Mouse (Mus musculus) neural tube, embryonic 13.5 days (tissue): ENCODE data around the gene Nmur1. TPM values are rescaled to one million over a fixed set of nuclear protein-coding genes. Genes with fewer than 3 reads are reported as not detected.
A peak's percentile ranks its signal among the peaks of the same experiment; 100 is the strongest.

Experiments used
- ATAC-seq: fragments of 200-750 bp; cut with Nextera tagmentation; 2 replicates; pipeline ENCODE4 v1.8.0; 2017; ENCODE audit warnings: low read depth, mild to moderate bottlenecking, moderate TSS enrichment, moderate library complexity
- H3K27ac ChIP-seq: fragments of 300-500 bp; sonication (generic); replicated peaks from 2 replicates; pipeline ENCODE4 v1.5.1; 2015; ENCODE audit warnings: moderate library complexity, mild to moderate bottlenecking, inconsistent platforms
- H3K27me3 ChIP-seq: fragments of 300-500 bp; sonication (generic); 2 replicates; pipeline ENCODE4 v1.6.1; 2015; ENCODE audit warnings: mild to moderate bottlenecking, inconsistent platforms
- H3K36me3 ChIP-seq: fragments of 300-500 bp; sonication (generic); 2 replicates; pipeline ENCODE4 v1.6.1; 2015; ENCODE audit warnings: mild to moderate bottlenecking, inconsistent platforms
- H3K4me1 ChIP-seq: fragments of 300-500 bp; sonication (generic); replicated peaks from 2 replicates; pipeline ENCODE4 v1.6.1; 2015; ENCODE audit warnings: inconsistent platforms
- H3K4me2 ChIP-seq: fragments of 300-500 bp; sonication (generic); 2 replicates; pipeline ENCODE4 v1.6.1; 2015; ENCODE audit warnings: inconsistent platforms, mild to moderate bottlenecking, moderate library complexity
- H3K4me3 ChIP-seq: fragments of 300-500 bp; sonication (generic); 2 replicates; pipeline ENCODE4 v1.5.1; 2015; ENCODE audit warnings: mild to moderate bottlenecking, inconsistent platforms
- H3K9ac ChIP-seq: fragments of 300-500 bp; sonication (generic); 2 replicates; pipeline ENCODE4 v1.6.1; 2015; ENCODE audit warnings: moderate library complexity, mild to moderate bottlenecking, inconsistent platforms
- H3K9me3 ChIP-seq: fragments of 300-500 bp; sonication (generic); 2 replicates; pipeline ENCODE4 v1.6.1; 2016; ENCODE audit warnings: inconsistent platforms
- WGBS: fragments of 180-500 bp; shearing (Covaris S2); methylation state at CpG from one replicate; pipeline ENCODE4 v1.1.7; 2015; 5-methylcytosine and 5-hydroxymethylcytosine counted together
- polyA plus RNA-seq: library from polyadenylated mRNA; unstranded; fragments of >200 nt; fragmentation: Nextera tagmentation; extraction: Ambion mirVana; gene quantifications from 2 replicates; pipeline ENCODE4 v1.2.1, GENCODE M21; 2015

Nmur1 gene
- polyA plus RNA-seq, 1 experiment from 2014 or later, result 0.49 TPM

DNA sequence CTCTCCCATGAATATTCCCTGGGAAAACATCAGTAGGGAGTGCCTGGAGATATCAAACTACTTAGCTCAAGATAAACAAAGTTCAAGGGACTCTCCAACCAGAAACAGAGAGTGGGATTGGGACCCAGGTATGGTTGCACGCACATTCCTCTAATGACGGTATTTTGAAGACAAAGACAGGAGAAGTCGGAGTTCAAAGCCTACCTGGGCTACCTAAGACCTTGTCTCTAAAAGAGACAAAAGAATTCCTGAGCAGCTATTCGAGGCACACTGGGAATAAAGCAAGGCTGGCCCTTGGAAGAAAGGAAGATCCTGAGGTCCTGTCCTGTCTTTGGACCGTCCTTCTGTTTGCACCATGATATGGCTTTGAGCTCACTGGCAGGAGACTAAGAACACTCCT lies 26.7 kb upstream of the Nmur1 start:
- no peak for ATAC-seq
- H3K36me3 ChIP-seq, result no peaks in the 10 kb centered on the region
- no peak overlapping the region for H3K4me3 ChIP-seq
- H3K4me1 ChIP-seq, result peaks cover 8% of the 10 kb centered on the region
- H3K9me3 ChIP-seq, result no peaks in the 10 kb centered on the region
- WGBS, result 70% methylated on average over 5 of the region's 5 CpGs
- no peak overlapping the region for H3K27ac ChIP-seq
- no peaks in the 10 kb centered on the region for H3K27me3 ChIP-seq
- no peak overlapping the region for H3K9ac ChIP-seq
- H3K4me2 ChIP-seq, result no peak overlapping the region

DNA sequence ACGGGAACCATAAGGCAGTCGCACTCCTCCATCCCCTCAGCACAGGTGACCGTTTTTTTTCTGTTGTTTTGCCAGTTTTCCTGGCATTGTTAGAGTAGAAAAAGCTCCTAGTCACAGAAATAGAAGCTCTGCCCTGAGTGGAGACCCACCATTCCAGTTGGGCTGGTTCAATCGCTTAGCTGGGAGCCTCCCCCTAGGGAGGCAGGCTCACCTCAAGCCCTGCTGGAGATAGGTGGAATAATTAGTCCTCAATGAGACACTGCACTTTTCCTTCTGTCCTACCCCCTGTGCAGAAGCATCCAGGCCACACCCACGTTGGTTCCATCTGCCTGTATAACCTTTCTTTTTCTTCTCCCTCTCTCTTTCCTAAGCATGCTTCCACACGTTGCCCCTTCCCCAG lies 23.9 kb upstream of the Nmur1 start:
- H3K4me1 ChIP-seq, result peaks cover 12% of the 10 kb centered on the region
- H3K36me3 ChIP-seq, result no peaks in the 10 kb centered on the region
- ATAC-seq, result no peak
- H3K27ac ChIP-seq, result no peak overlapping the region
- H3K9ac ChIP-seq, result no peak overlapping the region
- no peak overlapping the region for H3K4me3 ChIP-seq
- H3K27me3 ChIP-seq, result no peaks in the 10 kb centered on the region
- no peaks in the 10 kb centered on the region for H3K9me3 ChIP-seq
- 57% methylated on average over 6 of the region's 6 CpGs for WGBS
- H3K4me2 ChIP-seq, result no peak overlapping the region

DNA sequence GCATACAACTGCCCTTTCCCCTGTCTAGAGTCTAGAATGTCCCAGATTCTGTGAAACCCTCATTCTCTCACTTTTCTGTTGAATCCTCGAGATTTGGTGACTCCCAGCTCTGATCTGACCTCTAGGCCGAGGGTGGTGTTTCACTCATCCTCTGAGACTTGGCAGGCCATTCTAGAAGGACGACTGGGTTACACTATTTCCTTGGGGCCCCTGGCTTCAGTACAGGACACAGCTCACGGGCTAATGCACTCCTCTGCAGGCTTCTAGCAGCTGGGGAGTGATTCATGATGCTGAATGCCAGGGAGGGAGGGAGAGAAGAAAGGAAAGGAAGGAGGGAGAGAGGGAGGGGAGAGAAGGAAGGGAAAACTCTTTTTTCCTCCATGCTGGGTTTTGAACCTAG lies 22.2 kb upstream of the Nmur1 start:
- H3K27ac ChIP-seq, result peak overlapping the region; percentile 33; the same call in 1 of the 2 replicates
- no peak overlapping the region for H3K4me2 ChIP-seq
- H3K4me3 ChIP-seq, result no peak overlapping the region
- peaks cover 21% of the 10 kb centered on the region for H3K4me1 ChIP-seq
- no peaks in the 10 kb centered on the region for H3K36me3 ChIP-seq
- no peaks in the 10 kb centered on the region for H3K9me3 ChIP-seq
- H3K27me3 ChIP-seq, result no peaks in the 10 kb centered on the region
- 20% methylated on average over 4 of the region's 4 CpGs for WGBS
- ATAC-seq, result no peak
- H3K9ac ChIP-seq, result no peak overlapping the region

DNA sequence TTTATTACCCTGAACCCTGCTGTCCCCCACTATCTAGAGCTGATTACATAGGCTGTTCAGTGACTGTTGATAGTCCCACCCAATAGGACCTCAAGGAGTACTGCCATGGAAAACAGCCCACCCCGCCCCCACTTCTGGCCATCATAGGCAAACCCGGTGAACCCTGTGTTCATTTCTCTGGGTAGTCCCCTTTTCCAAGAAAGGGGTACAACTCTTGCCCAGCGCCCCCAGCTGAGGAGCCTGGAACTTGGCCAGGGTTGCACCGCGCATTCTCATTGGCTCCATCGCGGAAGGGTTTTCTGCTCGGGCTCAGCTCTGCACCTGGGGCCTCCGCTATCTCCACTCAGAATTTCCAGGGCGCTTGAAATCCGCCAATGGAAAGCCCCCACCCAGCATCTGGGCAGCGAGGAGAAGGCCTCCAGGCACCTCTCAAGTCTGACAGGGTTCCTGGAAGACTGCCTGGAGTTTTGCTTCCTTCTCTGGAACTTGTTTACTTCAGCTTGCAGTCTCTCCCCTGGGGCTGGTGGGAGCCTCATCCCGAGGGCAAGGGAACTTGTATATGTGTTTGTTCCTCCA lies 21.7 kb upstream of the Nmur1 start:
- Histone ChIP-seq H3K9me3 (no peaks in the 10 kb centered on the region), H3K4me1 (peaks cover 27% of the 10 kb centered on the region), H3K9ac (no peak overlapping the region), H3K27ac (peak overlapping the region; percentile 54; the same call in 1 of the 2 replicates), H3K27me3 (no peaks in the 10 kb centered on the region), H3K36me3 (no peaks in the 10 kb centered on the region), H3K4me3 (no peak overlapping the region), H3K4me2 (no peak overlapping the region)
- ATAC-seq, result 0 out of 2 replicates have a peak, but pooled peaks have one; percentile 20
- WGBS, result 48% methylated on average over 13 of the region's 13 CpGs

DNA sequence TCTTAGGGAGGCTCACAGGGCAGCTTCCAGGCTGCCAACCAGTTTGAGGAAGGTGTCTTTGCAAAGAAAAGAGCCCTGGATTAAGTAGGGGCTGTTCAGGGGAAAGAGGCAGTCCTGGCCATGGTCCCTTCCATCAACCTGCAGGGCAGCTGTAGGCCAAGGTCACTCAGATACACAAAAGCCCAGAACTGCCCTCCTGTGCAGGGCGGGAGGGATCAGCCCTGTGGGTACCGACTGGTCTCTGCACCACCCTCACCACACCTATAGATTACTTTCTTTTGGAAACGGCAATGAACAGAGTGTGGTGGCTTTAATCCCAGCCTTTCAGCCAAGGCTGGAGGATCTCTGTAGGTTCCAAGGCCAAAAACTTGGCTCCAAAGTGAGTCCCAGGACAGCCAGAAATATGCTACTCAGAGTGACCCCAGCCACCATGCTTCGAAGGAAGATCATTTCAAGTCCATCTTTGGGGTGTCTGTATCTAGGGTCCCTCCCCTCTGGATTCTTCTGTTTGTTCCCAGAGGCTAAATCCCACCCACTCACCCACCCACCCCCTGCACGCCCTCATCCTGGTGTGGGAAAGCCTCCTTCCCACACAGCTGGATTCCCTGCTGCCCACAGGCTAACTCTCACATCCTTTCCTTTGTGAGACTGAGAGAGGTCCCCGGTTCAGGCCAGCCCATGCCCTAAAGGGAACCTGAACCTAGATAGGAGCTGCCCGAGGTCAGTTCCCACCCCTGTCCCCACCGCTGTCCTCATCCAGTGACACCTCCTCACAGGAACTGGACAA lies 17.6 kb upstream of the Nmur1 start:
- no peak for ATAC-seq
- H3K4me2 ChIP-seq, result peak overlapping the region; percentile 78
- H3K27me3 ChIP-seq, result no peaks in the 10 kb centered on the region
- peaks cover 64% of the 10 kb centered on the region for H3K4me1 ChIP-seq
- no peaks in the 10 kb centered on the region for H3K36me3 ChIP-seq
- H3K9me3 ChIP-seq, result no peaks in the 10 kb centered on the region
- H3K27ac ChIP-seq, result peak overlapping the region; percentile 99
- 56% methylated on average over 8 of the region's 8 CpGs for WGBS
- peak overlapping the region; percentile 90 for H3K9ac ChIP-seq
- peak overlapping the region; percentile 44 for H3K4me3 ChIP-seq

DNA sequence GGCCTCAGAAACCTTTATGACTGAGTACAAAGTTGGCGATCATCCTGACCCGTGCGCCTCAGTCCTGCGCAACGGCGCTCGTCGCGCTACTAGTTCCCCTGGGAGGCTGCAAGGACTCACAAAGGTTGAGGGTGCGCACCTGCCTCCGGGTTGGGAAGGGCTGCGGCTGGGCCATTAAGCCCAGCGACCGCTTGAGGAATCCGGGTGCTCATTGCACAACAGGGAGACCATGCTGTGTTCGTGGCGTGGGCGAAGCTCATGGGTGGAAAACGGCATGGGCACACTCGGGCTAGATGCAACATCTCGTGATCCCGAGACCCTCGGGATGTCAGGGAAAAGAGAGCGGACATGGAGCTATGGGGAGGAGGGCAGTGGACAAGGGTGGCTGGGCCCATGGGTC lies 16.8 kb upstream of the Nmur1 start:
- ATAC-seq, result peak; percentile 25

DNA sequence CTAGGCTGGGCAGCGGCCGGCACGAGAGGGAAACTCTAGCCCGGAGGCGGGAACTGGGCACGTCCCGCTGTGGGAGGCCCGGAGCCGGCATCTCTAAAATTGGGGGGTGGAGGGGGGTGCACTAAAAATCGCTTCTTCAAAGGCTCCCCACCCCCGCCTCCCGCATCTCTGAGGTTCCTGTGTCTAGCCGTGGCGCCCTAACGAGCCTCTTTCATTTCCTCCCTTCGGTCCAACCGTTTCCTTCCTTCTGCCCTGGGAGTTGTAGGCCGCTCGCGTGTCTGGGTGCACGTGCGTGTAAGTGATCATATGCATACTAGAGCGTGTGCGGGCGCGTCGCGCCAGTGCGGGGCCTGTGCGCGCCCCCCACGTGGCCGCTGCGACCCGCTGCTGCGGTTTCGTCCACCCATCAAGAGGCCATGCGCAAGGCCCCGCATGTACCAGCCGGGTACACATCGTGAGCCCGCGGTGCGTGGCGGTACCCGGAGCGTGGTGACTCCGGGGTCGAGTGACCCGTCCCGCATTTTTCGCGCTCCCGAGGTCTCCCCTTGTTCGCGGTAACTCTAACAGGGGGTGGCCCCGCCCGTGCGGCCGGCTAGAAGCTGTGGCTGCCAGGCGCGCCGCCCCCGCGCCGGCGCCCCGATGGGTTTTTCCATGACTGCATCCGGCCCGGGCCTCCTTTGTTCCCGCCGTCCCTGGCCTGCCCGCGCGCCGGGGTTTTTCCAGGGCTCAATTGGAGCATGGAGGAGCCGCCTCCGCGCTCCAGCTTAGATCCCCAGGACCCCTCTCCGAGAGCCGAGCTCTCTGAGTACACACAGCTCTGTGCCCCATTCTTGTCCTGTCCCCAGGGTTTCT lies 16.2 kb upstream of the Nmur1 start:
- Histone ChIP-seq H3K9ac (peak overlapping the region; percentile 90), H3K27me3 (no peaks in the 10 kb centered on the region), H3K36me3 (no peaks in the 10 kb centered on the region), H3K9me3 (no peaks in the 10 kb centered on the region), H3K27ac (peak overlapping the region; percentile 99), H3K4me3 (peak overlapping the region; percentile 44), H3K4me1 (peaks cover 66% of the 10 kb centered on the region), H3K4me2 (peak overlapping the region; percentile 78)
- WGBS, result under 1% methylated on average over 78 of the region's 81 CpGs
- ATAC-seq, result peak; percentile 75

More for the DNA sequence above, 16.8 kb upstream of the Nmur1 start:
- Histone ChIP-seq H3K4me3 (peak overlapping the region; percentile 44), H3K27ac (peak overlapping the region; percentile 99), H3K9ac (peak overlapping the region; percentile 90), H3K4me1 (peaks cover 65% of the 10 kb centered on the region), H3K9me3 (no peaks in the 10 kb centered on the region), H3K4me2 (peak overlapping the region; percentile 78), H3K27me3 (no peaks in the 10 kb centered on the region), H3K36me3 (no peaks in the 10 kb centered on the region)
- 2% methylated on average over 24 of the region's 24 CpGs for WGBS

DNA sequence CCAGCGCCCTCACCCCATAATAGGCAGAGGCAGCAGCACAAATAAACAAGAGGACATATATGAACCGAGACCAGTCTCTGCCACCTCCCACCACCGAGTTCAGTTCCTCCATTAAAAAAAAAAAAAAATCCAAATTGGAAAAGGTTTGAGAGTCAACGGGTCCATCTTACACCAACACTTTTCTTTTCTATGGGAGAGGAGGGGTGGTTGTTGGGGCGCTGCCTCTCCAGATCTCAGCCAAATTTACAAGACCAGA lies 15.6 kb upstream of the Nmur1 start:
- H3K9ac ChIP-seq, result peak overlapping the region; percentile 90
- no peaks in the 10 kb centered on the region for H3K27me3 ChIP-seq
- H3K27ac ChIP-seq, result peak overlapping the region; percentile 99
- 1% methylated on average over 5 of the region's 5 CpGs for WGBS
- H3K4me2 ChIP-seq, result peak overlapping the region; percentile 78
- peak overlapping the region; percentile 44 for H3K4me3 ChIP-seq
- no peaks in the 10 kb centered on the region for H3K9me3 ChIP-seq
- no peak; the same call in 1 of the 2 replicates for ATAC-seq
- H3K36me3 ChIP-seq, result no peaks in the 10 kb centered on the region
- H3K4me1 ChIP-seq, result peaks cover 70% of the 10 kb centered on the region

DNA sequence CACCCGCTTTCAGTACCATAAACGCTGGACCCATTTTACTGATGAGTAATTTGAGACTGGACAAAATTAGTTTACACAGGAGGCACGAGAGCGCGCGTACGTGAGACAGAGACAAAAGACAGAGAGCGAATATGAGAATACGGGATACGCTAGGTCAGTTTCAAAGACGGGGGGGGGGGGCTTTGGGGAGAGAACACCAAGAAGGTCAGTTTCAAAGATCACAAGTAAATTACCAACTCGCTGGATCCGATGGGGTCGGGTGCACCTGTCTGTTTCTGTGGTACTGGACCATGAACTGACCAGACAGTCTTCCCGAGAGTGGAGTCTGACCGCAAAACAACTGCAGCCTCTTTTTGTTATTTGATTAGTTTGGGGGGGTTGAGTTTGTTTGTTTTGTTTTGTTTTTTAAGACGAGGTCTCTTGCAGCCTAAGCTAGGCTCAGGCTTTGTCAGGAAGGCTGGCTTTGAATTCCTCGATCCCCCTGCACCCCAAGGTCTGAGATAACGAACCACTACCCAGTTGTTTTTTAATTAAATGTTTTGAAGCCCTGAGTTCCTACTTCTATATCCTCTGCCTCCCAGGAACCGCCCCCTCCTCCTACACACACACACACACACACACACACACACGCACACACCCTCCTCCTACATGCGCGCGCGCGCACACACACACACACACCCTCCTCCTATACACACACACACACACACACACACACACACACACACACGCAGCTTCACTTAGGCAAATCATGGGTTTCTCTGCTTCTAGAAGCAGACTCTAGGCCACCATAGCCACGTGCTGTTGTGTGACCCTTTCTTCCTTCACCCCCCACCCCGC lies 15.1 kb upstream of the Nmur1 start:
- Histone ChIP-seq H3K4me1 (peaks cover 74% of the 10 kb centered on the region), H3K9ac (peak overlapping the region; percentile 90), H3K4me2 (peak overlapping the region; percentile 78), H3K4me3 (peak overlapping the region; percentile 44), H3K27ac (peak overlapping the region; percentile 99), H3K36me3 (no peaks in the 10 kb centered on the region), H3K27me3 (no peaks in the 10 kb centered on the region), H3K9me3 (no peaks in the 10 kb centered on the region)
- WGBS, result 2% methylated on average over 29 of the region's 29 CpGs
- ATAC-seq, result peak; percentile 25

DNA sequence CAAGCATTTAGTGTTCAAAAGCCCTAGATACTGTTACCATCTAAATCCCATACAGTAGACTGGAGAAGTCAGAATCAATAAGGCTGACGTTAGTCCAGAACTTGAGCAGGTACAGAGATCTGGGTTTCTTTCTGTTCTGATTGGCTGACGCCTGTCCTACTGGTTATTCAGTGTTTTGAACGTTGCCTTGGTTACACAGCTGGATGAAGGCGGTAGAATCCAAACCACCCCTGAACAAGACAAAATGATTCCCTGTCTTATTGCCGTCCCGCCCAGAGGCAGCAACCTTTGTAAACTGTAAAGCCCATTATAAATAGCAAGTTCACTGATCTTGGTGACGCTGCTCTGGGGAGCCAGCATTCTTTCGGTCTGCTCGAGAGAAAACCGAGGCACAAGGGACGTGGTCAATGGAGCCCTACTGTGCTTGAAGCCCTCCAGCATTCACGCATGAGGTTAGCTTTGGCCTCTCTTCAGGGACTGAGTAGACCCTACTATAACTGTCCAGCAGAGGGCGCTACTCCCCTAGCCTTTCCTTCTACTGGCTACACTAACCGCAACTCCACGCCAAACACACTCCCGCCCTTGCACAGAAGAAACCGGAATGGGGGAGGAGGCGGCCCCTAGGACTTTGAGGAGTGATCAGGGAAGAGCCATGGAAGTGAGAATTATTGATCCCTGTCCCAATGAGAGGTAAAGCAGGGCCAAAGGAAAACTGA lies 14.3 kb upstream of the Nmur1 start:
- H3K9me3 ChIP-seq, result no peaks in the 10 kb centered on the region
- peak; percentile 82 for ATAC-seq
- H3K4me2 ChIP-seq, result peak overlapping the region; percentile 78
- H3K27ac ChIP-seq, result peak overlapping the region; percentile 99
- 1% methylated on average over 18 of the region's 18 CpGs for WGBS
- peak overlapping the region; percentile 44 for H3K4me3 ChIP-seq
- peak overlapping the region; percentile 90 for H3K9ac ChIP-seq
- no peaks in the 10 kb centered on the region for H3K36me3 ChIP-seq
- peaks cover 82% of the 10 kb centered on the region for H3K4me1 ChIP-seq
- H3K27me3 ChIP-seq, result no peaks in the 10 kb centered on the region

DNA sequence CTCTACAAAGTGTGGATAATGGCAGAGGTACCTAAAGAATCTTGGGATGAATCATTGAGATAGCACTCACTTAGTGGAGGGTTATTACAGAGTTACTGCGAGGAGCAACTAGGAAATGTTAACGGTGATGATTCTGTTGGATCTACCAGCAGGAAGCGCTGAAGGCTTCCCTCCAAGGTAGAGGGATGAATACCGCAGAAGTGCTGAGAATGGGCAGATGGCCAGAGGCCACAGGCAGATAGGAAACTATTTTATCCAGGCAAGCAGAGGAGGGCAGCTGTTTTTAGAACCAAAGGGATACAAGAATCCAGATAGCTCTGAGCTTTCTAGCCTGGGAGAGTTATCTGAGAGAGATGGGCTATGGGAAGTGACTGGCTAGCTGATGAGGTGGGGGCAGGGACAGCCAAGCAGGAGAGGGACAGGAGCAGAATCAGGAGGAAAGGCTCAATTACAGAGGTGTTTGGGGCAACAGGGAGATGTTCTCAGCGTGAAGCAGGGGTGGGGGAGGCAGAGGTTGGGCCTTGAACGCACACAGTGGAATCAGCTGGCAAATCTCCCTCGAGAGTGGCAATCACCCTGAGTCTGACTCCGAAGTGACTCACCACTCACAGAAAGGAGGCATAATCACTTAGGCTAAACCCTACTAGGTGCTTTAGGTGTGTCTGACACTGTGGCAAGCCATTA lies 13.6 kb upstream of the Nmur1 start:
- Histone ChIP-seq H3K27ac (peak overlapping the region; percentile 99), H3K4me2 (peak overlapping the region; percentile 78), H3K4me3 (no peak overlapping the region), H3K9me3 (no peaks in the 10 kb centered on the region), H3K36me3 (no peaks in the 10 kb centered on the region), H3K4me1 (peaks cover 89% of the 10 kb centered on the region), H3K27me3 (no peaks in the 10 kb centered on the region), H3K9ac (peak overlapping the region; percentile 23)
- WGBS, result 29% methylated on average over 8 of the region's 8 CpGs
- no peak for ATAC-seq
